Mouse (Mus musculus) heart, embryonic 14.5 days (tissue): ENCODE data around the gene Hdac1. TPM values are rescaled to one million over a fixed set of nuclear protein-coding genes. Genes with fewer than 3 reads are reported as not detected.
"Not testable (repeated sequence)": the region's sequence is repeated elsewhere in the genome, so short reads cannot be mapped to it uniquely, and the experiment has no call there.

Experiments used
- ATAC-seq: fragments of 200-750 bp; cut with Nextera tagmentation; 2 replicates; pipeline ENCODE4 v1.8.0; 2017; ENCODE audit warnings: low read depth, moderate TSS enrichment; ENCODE audit not compliant: insufficient number of reproducible peaks, insufficient read depth, low FRiP score
- H3K27ac ChIP-seq, 2 experiments: fragments of 200-500 bp in 1 of 2; fragments of 300-500 bp in 1 of 2; sonication (generic) in 1 of 2; replicated peaks in 1 of 2; 2 replicates each; pipeline ENCODE4 v1.5.1; 2012 to 2014; ENCODE audit warnings: low read depth in 2 of 2, low read length in 2 of 2, control low read depth in 1 of 2, mild to moderate bottlenecking in 1 of 2, mixed read lengths in 1 of 2; ENCODE audit not compliant: control insufficient read depth in 1 of 2, insufficient read depth in 1 of 2
- H3K27me3 ChIP-seq: fragments of 300-500 bp; sonication (generic); 2 replicates; pipeline ENCODE4 v1.6.1; 2014; ENCODE audit warnings: mild to moderate bottlenecking, low read length, control low read depth; ENCODE audit not compliant: control insufficient read depth, insufficient read depth
- H3K36me3 ChIP-seq: fragments of 300-500 bp; sonication (generic); 2 replicates; pipeline ENCODE4 v1.6.1; 2014; ENCODE audit warnings: mild to moderate bottlenecking, control low read depth, low read length, mixed read lengths; ENCODE audit not compliant: control insufficient read depth, insufficient read depth
- H3K4me1 ChIP-seq, 2 experiments: fragments of 200-500 bp in 1 of 2; fragments of 300-500 bp in 1 of 2; sonication (generic) in 1 of 2; 2 replicates each; pipeline ENCODE4 v1.6.1; 2012 to 2014; ENCODE audit warnings: low read length in 2 of 2, control low read depth in 1 of 2, mixed read lengths in 1 of 2; ENCODE audit not compliant: control insufficient read depth in 2 of 2, insufficient read depth in 2 of 2
- H3K4me2 ChIP-seq: fragments of 300-500 bp; sonication (generic); 2 replicates; pipeline ENCODE4 v1.6.1; 2014; ENCODE audit warnings: mild to moderate bottlenecking, low read length
- H3K4me3 ChIP-seq, 2 experiments: fragments of 200-500 bp in 1 of 2; fragments of 300-500 bp in 1 of 2; sonication (generic) in 1 of 2; 2 replicates each; pipeline ENCODE4 v1.5.1; 2012 to 2014; ENCODE audit warnings: low read length in 2 of 2, mild to moderate bottlenecking in 2 of 2, control low read depth in 1 of 2, low read depth in 1 of 2, moderate library complexity in 1 of 2; ENCODE audit not compliant: control insufficient read depth in 1 of 2, insufficient read depth in 1 of 2
- H3K9ac ChIP-seq: fragments of 300-500 bp; sonication (generic); 2 replicates; pipeline ENCODE4 v1.6.1; 2014; ENCODE audit warnings: mild to moderate bottlenecking, low read length
- H3K9me3 ChIP-seq: fragments of 300-500 bp; sonication (generic); 2 replicates; pipeline ENCODE4 v1.6.1; 2016; ENCODE audit warnings: low read length, control low read depth; ENCODE audit not compliant: control insufficient read depth
- WGBS: fragments of 180-500 bp; shearing (Covaris S2); extraction: QIAGEN DNeasy Blood & Tissue Kit; methylation state at CpG from one replicate; pipeline ENCODE4 v1.1.7; 2014; 5-methylcytosine and 5-hydroxymethylcytosine counted together
- polyA plus RNA-seq: library from polyadenylated mRNA; unstranded; fragments of >200 nt; fragmentation: Nextera tagmentation; extraction: Ambion mirVana; gene quantifications from 2 replicates; pipeline ENCODE4 v1.2.1, GENCODE M21; 2014

The Hdac1 gene
- polyA plus RNA-seq, 1 experiment from 2014 or later = 124 TPM

DNA sequence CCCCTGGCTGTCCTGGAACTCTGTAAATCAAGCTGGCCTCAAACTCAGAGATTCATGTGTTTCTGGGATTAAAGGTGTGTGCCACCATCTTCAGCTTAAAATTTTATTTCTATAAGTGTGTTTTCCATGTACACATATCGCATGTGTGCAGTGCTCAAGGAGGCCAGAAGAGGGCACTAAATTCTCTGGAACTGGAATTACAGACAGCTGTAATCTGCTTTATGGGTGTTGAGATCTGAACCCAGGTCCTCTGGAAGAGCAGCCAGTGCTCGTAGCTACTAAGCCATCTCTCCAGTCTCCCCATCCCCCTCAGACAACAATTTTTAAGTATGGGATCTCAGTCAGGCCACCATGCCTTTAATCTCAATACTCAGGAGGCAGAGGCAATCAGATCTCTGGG lies 6.8 kb upstream of the Hdac1 start:
- H3K9me3 ChIP-seq = no peaks in the 10 kb centered on the region
- H3K4me2 ChIP-seq = no peak overlapping the region
- ATAC-seq = no peak
- WGBS = 91% methylated on average over 2 of the region's 2 CpGs
- no peaks in the 10 kb centered on the region for H3K4me1 ChIP-seq
- H3K4me3 ChIP-seq = no peak overlapping the region
- H3K36me3 ChIP-seq = no peaks in the 10 kb centered on the region
- H3K9ac ChIP-seq = no peak overlapping the region
- H3K27ac ChIP-seq = no peak overlapping the region
- no peaks in the 10 kb centered on the region for H3K27me3 ChIP-seq

DNA sequence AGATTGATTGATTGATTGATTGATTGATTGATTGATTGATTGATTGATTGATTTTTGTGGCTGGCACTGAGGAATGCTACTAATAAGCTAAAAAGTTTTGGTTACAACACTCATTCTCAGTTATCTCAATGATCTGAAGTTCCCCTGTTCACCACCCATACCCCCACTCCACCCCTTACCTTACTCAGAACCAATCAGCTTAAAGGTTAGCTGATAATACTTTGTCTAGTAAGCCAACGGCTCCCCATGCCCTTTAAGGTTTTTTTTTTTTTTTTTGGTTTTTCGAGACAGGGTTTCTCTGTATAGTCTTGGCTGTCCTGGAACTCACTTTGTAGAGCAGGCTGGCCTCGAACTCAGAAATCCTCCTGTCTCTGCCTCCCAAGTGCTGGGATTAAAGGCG lies 5.1 kb upstream of the Hdac1 start:
- not testable (repeated sequence) for ATAC-seq

DNA sequence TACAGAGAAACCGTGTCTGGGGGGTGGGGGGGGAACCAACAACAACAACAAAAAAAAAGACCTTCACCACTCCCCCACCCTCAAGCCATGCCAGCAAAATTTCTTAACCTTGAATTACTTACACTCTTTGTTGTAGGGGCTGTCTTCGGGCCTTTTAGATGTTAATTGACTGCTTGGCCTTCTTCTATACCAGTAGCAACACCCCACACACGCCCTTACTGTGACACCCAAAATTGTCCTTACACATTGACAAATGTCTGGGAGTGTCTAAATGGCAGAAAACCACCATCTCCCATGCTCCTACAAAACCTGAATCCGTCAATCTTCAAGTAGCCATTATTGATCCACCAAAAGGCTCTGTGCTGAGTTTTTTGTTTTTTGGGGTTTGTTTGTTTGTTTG lies 1.6 kb upstream of the Hdac1 start:
- Histone ChIP-seq H3K9me3 (no peaks in the 10 kb centered on the region), H3K27me3 (no peaks in the 10 kb centered on the region), H3K4me3 (no peak overlapping the region), H3K27ac (no peak overlapping the region), H3K4me2 (no peak overlapping the region), H3K9ac (no peak overlapping the region), H3K4me1 (peaks cover 9 to 16% of the 10 kb centered on the region in 2 experiments), H3K36me3 (0 out of 2 replicates have a peak, but pooled peaks cover 9% of the 10 kb centered on the region)
- 90% methylated on average over 4 of the region's 4 CpGs for WGBS
- ATAC-seq = no peak

More for the DNA sequence above, 5.1 kb upstream of the Hdac1 start:
- not testable (repeated sequence) for H3K4me1 ChIP-seq, H3K27me3 ChIP-seq, H3K9ac ChIP-seq, H3K4me3 ChIP-seq, H3K9me3 ChIP-seq, H3K36me3 ChIP-seq, H3K27ac ChIP-seq, H3K4me2 ChIP-seq
- 76% methylated on average over 4 of the region's 4 CpGs for WGBS

DNA sequence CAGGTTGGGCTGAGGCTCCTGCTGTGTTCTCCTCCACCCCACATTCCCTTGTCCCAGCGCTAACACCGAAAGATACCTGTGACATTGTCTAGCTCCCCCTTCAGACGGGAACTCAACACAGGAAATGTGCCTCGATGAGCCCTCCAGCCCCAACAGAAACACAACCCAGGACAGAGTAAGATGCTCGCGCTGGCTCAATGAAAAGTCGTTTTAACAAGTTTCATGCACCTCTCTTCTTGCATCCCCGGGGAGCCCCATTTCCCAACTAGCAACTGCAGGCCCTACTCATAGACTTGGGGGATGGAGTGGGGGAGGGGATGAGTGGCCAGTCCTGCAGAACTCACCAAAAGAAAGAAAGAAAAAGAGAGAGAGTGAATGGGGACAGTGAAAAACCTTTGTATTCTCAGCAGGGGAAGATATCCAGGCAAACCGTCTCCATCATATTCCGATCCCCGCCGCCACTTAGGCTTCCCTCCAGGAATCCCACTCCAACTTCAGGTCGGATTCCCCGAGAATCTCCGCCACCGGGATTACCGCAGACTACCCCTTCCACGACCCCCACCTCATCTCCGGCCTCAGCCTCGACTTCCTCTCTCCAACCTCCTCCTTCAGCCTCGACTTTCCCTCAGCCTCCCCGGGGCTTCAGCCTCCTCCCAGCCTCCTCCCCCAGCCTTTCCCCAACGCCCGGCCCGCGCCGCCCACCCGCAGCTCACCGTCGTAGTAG lies 483 bp downstream of the Hdac1 start:
- H3K36me3 ChIP-seq = 0 out of 2 replicates have a peak, but pooled peaks cover 14% of the 10 kb centered on the region
- no peak for ATAC-seq
- no peaks in the 10 kb centered on the region for H3K9me3 ChIP-seq
- H3K4me2 ChIP-seq = peak overlapping the region; percentile 79
- peaks cover 9 to 16% of the 10 kb centered on the region in 2 experiments for H3K4me1 ChIP-seq
- H3K27me3 ChIP-seq = no peaks in the 10 kb centered on the region
- WGBS = 1% methylated on average over 30 of the region's 30 CpGs
- H3K4me3 ChIP-seq = peak overlapping the region; percentile 86 to 99
- peak overlapping the region; percentile 73 to 82 for H3K27ac ChIP-seq
- peak overlapping the region; percentile 94 for H3K9ac ChIP-seq

DNA sequence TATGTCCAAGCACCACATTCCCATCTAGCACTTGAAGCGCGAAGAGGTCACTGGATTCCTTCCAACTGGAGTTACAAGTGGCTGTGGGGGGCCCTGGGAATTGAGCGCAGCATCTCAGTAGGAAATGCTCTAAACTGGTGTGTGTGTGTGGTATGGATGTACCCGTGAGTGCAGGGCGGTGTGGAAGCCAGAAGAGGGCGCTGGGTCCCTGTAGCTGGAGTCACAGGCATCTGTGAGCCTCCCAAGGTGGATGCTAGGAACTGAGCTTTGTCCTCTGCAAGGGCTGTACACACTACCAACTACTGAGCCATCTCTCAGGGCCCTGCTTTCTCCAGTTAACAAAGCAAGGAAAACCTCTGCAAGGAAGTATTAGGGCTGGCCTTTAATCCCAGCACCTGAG lies 2.5 kb downstream of the Hdac1 start:
- no peak overlapping the region for H3K4me3 ChIP-seq
- H3K36me3 ChIP-seq = peaks cover 27% of the 10 kb centered on the region
- no peak for ATAC-seq
- no peak overlapping the region for H3K4me2 ChIP-seq
- no peaks in the 10 kb centered on the region for H3K27me3 ChIP-seq
- 76% methylated on average over 6 of the region's 6 CpGs for WGBS
- peaks cover 9 to 16% of the 10 kb centered on the region in 2 experiments for H3K4me1 ChIP-seq
- H3K9ac ChIP-seq = no peak overlapping the region
- H3K27ac ChIP-seq = 0 out of 4 replicates have a peak overlapping the region, but pooled peaks of 1 of the 2 experiments have one; percentile 14
- no peaks in the 10 kb centered on the region for H3K9me3 ChIP-seq

DNA sequence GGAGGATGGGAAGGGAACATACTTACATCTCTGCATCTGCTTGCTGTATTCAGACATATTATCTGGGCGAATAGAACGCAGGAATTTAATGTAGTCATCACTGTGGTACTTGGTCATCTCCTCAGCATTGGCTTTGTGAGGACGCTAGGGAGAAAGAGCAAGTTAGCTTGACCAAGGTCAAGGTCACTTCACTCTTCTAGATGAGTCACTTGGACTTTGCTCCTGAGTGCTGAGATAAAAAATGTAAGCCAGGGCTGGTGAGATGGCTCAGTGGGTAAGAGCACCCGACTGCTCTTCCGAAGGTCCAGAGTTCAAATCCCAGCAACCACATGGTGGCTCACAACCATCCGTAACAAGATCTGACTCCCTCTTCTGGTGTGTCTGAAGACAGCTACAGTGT lies 13.6 kb downstream of the Hdac1 start:
- not testable (repeated sequence) for H3K27ac ChIP-seq
- 83% methylated on average over 5 of the region's 6 CpGs for WGBS
- peaks cover 91% of the 10 kb centered on the region for H3K36me3 ChIP-seq

DNA sequence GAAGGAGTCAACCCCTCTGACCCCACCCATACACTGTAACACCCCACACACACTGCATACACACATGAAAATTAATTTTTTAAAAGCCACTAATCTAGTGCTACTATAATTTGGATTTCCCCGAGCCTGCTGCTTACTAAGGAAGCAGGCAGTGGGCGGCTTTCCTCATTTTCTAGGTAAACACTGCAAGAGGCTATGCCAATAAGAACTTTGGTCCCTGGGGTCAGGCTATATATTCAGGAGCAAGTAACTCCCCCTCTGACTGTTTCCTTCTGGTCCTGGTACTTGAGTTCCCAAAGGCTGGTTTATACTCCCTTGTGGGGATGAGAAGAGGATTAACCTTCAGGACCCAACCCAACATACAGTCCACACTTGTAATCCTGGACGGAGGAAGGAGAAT lies 16.6 kb downstream of the Hdac1 start:
- no peaks in the 10 kb centered on the region for H3K9me3 ChIP-seq
- H3K27ac ChIP-seq = peak overlapping the region in 1 of 2 experiments; percentile 55; a peak in 1 of 4 replicates
- no peak overlapping the region for H3K4me3 ChIP-seq
- H3K9ac ChIP-seq = no peak overlapping the region
- H3K27me3 ChIP-seq = no peaks in the 10 kb centered on the region
- peaks cover 95% of the 10 kb centered on the region for H3K36me3 ChIP-seq
- 89% methylated on average over 3 of the region's 3 CpGs for WGBS
- peaks cover 3 to 6% of the 10 kb centered on the region in 2 experiments; a peak in 2 of 4 replicates for H3K4me1 ChIP-seq
- ATAC-seq = no peak
- H3K4me2 ChIP-seq = no peak overlapping the region

More for the DNA sequence above, 13.6 kb downstream of the Hdac1 start:
- not testable (repeated sequence) for H3K27me3 ChIP-seq, H3K4me2 ChIP-seq, H3K4me1 ChIP-seq, H3K9me3 ChIP-seq, H3K9ac ChIP-seq, ATAC-seq, H3K4me3 ChIP-seq
